Mouse (Mus musculus) G1E (cell line): ENCODE data around the gene Plcb2.

Experiments used
- CTCF ChIP-seq: IDR thresholded peaks from 2 replicates; pipeline ENCODE4 v1.5.1; 2012; ENCODE audit warnings: low read depth, low read length, inconsistent platforms, mixed read lengths
- GATA1 ChIP-seq: IDR thresholded peaks from 2 replicates; pipeline ENCODE4 v1.6.1; 2012; ENCODE audit warnings: borderline replicate concordance, low read length, inconsistent platforms, mixed read lengths
- POLR2AphosphoS5 ChIP-seq: IDR thresholded peaks from 2 replicates; pipeline ENCODE4 v1.6.1; 2012; ENCODE audit warnings: low read depth, low read length, inconsistent platforms; ENCODE audit not compliant: insufficient replicate concordance
- TAL1 ChIP-seq: conservative IDR thresholded peaks from 2 replicates; pipeline ENCODE4 v1.6.1; 2012; ENCODE audit warnings: low read depth, low read length, inconsistent platforms, mixed read lengths

GRCm38 (mm10) chr2:118693370-118693966, 34.8 kb downstream of the Plcb2 start:
- TF ChIP-seq TAL1: no peak
- TF ChIP-seq CTCF: no peak
- no peak for TF ChIP-seq GATA1
- no peak for TF ChIP-seq POLR2AphosphoS5
